Mouse (Mus musculus) embryonic facial prominence, embryonic 13.5 days (tissue): ENCODE data around the gene Iqce. TPM values are rescaled to one million over a fixed set of nuclear protein-coding genes. Genes with fewer than 3 reads are reported as not detected.
A peak's percentile ranks its signal among the peaks of the same experiment; 100 is the strongest.

Source experiments
- ATAC-seq: fragments of 200-750 bp; cut with Nextera tagmentation; 2 replicates; pipeline ENCODE4 v1.8.0; 2017; ENCODE audit warnings: low read depth; ENCODE audit not compliant: insufficient number of reproducible peaks, insufficient read depth, low FRiP score, low TSS enrichment
- H3K27ac ChIP-seq: fragments of 300-500 bp; sonication (generic); 2 replicates; pipeline ENCODE4 v1.5.1; 2015; ENCODE audit warnings: moderate library complexity, mild to moderate bottlenecking, inconsistent platforms
- H3K27me3 ChIP-seq: fragments of 300-500 bp; sonication (generic); 2 replicates; pipeline ENCODE4 v1.6.1; 2015; ENCODE audit warnings: mild to moderate bottlenecking, inconsistent platforms
- H3K36me3 ChIP-seq: fragments of 300-500 bp; sonication (generic); 2 replicates; pipeline ENCODE4 v1.6.1; 2015; ENCODE audit warnings: mild to moderate bottlenecking, inconsistent platforms
- H3K4me1 ChIP-seq: fragments of 300-500 bp; sonication (generic); 2 replicates; pipeline ENCODE4 v1.6.1; 2015; ENCODE audit warnings: inconsistent platforms
- H3K4me2 ChIP-seq: fragments of 300-500 bp; sonication (generic); 2 replicates; pipeline ENCODE4 v1.6.1; 2015; ENCODE audit warnings: moderate library complexity, mild to moderate bottlenecking, inconsistent platforms
- H3K4me3 ChIP-seq: fragments of 300-500 bp; sonication (generic); 2 replicates; pipeline ENCODE4 v1.5.1; 2015; ENCODE audit warnings: mild to moderate bottlenecking, inconsistent platforms
- H3K9ac ChIP-seq: fragments of 300-500 bp; sonication (generic); 2 replicates; pipeline ENCODE4 v1.6.1; 2015; ENCODE audit warnings: mild to moderate bottlenecking, inconsistent platforms
- H3K9me3 ChIP-seq: fragments of 300-500 bp; sonication (generic); 2 replicates; pipeline ENCODE4 v1.6.1; 2016; ENCODE audit warnings: inconsistent platforms
- WGBS: fragments of 180-500 bp; shearing (Covaris S2); methylation state at CpG from one replicate; pipeline ENCODE4 v1.1.7; 2015; ENCODE audit warnings: mixed read lengths; 5-methylcytosine and 5-hydroxymethylcytosine counted together
- polyA plus RNA-seq: library from polyadenylated mRNA; unstranded; fragments of >200 nt; fragmentation: Nextera tagmentation; extraction: Ambion mirVana; gene quantifications from 2 replicates; pipeline ENCODE4 v1.2.1, GENCODE M21; 2015

Iqce gene
- polyA plus RNA-seq, 1 experiment from 2014 or later, result 25.3 TPM

DNA sequence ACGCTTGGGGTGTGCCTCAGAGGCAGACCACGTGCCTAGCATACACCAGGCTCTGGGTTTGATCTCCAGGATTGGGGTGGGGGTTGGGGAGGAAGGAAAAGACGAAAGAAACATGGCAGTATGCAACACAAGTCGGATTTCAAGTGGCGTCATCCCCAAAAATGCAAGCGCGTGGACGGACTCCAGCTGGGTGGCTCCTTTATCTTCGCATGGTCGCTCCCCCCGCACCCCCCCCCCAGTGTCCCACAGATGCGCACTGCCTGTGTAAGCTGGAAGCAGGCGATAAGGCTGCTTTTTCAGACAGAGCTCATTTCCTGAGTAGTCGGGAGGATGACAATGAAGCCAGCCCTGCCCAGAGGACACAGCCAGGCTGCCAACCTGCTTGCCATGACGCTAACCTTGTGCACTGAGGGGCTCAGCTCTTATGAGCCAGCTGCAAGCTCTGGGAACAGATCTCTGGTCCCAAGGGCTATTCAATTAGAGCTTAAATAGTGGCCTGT lies 57.4 kb downstream of the Iqce start:
- Histone ChIP-seq H3K4me3 (peak overlapping the region; percentile 8; the same call in 1 of the 2 replicates), H3K9ac (no peak overlapping the region), H3K4me2 (peak overlapping the region; percentile 16; the same call in 1 of the 2 replicates), H3K9me3 (no peaks in the 10 kb centered on the region), H3K27me3 (no peaks in the 10 kb centered on the region), H3K4me1 (peaks cover 86% of the 10 kb centered on the region), H3K36me3 (peaks cover 40% of the 10 kb centered on the region), H3K27ac (peak overlapping the region; percentile 29; the same call in 1 of the 2 replicates)
- no peak for ATAC-seq
- WGBS, result 76% methylated on average over 15 of the region's 15 CpGs

DNA sequence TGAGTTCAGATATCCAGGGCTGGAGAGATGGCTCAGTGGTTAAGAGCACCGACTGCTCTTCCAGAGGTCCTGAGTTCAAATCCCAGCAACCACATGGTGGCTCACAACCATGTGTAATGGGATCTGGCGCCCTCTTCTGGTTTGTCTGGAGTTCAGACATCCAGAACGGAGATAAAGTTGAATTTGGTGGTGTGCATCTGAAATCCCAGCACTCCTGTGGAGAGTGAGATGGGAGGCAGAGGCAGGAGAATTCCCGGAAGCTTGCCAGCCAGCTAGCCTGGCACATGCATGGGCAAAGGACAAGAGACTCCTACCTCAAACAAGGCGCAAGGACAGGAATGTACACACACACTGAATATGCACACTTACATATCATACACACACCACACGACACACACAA lies 57.9 kb downstream of the Iqce start:
- WGBS, result 84% methylated on average over 6 of the region's 6 CpGs
- H3K27me3 ChIP-seq, result no peaks in the 10 kb centered on the region
- no peak overlapping the region for H3K4me2 ChIP-seq
- no peak overlapping the region for H3K27ac ChIP-seq
- H3K9ac ChIP-seq, result no peak overlapping the region
- no peak overlapping the region for H3K4me3 ChIP-seq
- no peak for ATAC-seq
- H3K36me3 ChIP-seq, result peaks cover 44% of the 10 kb centered on the region
- H3K9me3 ChIP-seq, result no peaks in the 10 kb centered on the region
- H3K4me1 ChIP-seq, result peaks cover 86% of the 10 kb centered on the region

DNA sequence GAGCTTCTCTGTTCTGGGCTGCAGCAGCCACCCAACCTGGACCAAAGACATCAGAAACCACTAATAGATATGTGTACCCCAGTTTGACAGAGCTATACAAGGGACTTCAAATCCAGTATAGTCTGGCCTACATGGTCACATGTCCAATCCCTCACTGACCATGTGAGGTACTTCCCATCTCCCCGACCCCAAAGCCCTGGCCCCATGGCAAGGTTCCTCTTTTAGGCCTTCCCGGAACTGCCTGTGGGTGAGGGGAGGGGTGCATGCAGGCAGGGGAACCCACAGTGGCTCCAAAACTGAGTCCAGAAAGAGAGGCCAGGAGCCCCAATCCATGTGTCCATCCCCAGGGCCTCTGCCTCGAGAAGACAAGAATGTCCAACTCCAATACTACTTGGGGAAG lies 60.1 kb downstream of the Iqce start:
- peak overlapping the region; percentile 93 for H3K27ac ChIP-seq
- ATAC-seq, result no peak
- H3K4me1 ChIP-seq, result peaks cover 76% of the 10 kb centered on the region
- 0 out of 2 replicates have a peak overlapping the region, but pooled peaks have one; percentile 19 for H3K4me3 ChIP-seq
- peaks cover 65% of the 10 kb centered on the region for H3K36me3 ChIP-seq
- no peaks in the 10 kb centered on the region for H3K9me3 ChIP-seq
- peak overlapping the region; percentile 51 for H3K4me2 ChIP-seq
- WGBS, result 38% methylated on average over 3 of the region's 3 CpGs
- H3K9ac ChIP-seq, result no peak overlapping the region
- H3K27me3 ChIP-seq, result no peaks in the 10 kb centered on the region

DNA sequence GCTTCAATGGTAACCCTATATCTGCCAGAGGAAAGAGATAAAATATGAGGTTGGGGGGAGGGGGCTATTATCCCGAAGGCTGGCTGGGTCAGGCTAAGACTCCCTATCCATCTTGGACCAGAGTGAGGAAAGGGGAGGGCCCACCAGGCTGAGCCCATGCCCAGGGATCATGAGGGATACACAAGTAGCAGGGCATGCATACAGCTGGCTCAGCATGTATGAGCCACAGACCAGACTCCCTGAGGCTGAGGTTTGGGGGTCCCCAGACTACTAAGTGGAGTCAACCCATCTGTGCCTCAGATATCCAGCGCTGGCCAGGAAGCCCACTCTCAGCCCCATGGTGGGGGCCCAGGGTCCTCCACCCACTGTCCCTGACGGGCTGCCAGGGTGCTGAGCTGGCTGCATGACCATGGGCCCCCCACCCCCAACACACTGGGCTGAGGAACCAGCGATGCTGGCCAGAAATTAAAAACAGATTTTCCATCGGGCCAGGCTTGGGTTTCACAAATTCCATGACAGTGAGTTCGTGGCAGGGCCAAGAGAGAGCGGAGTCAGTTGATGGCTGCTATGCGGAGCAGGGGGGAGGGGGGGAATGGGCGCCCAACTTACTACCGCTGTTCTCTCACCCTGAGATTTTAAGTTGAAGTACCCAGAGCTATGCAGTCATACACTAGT lies 60.8 kb downstream of the Iqce start:
- Histone ChIP-seq H3K9me3 (no peaks in the 10 kb centered on the region), H3K4me2 (peak overlapping the region; percentile 51), H3K9ac (peak overlapping the region; percentile 57; the same call in 1 of the 2 replicates), H3K27me3 (no peaks in the 10 kb centered on the region), H3K4me3 (0 out of 2 replicates have a peak overlapping the region, but pooled peaks have one; percentile 19), H3K36me3 (peaks cover 70% of the 10 kb centered on the region), H3K27ac (peak overlapping the region; percentile 93), H3K4me1 (peaks cover 69% of the 10 kb centered on the region)
- 21% methylated on average over 10 of the region's 10 CpGs for WGBS
- peak; percentile 83 for ATAC-seq

DNA sequence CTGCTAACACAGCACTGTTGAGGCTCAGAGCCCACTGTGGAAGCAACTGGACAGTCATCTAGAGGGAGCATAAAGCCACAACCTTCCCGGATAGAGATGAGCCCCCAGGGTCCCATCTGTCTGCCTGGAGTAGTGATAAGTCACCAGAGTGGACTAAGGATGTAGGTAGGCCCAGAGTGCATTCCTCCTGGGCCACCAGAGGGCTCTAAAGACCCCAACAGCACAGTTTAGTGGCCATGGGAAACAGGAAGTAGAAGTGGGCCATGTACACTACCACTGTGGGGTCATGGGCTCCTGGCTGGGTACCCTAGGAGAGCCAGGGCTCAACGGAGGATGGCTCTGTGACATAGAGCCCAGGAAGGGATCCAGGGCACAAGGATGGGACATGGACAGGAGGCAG lies 61.4 kb downstream of the Iqce start:
- Histone ChIP-seq H3K4me3 (0 out of 2 replicates have a peak overlapping the region, but pooled peaks have one; percentile 2), H3K9me3 (no peaks in the 10 kb centered on the region), H3K27me3 (no peaks in the 10 kb centered on the region), H3K4me1 (peaks cover 63% of the 10 kb centered on the region), H3K9ac (peak overlapping the region; percentile 57), H3K36me3 (peaks cover 70% of the 10 kb centered on the region), H3K4me2 (peak overlapping the region; percentile 51), H3K27ac (peak overlapping the region; percentile 93)
- peak; percentile 3; the same call in 1 of the 2 replicates for ATAC-seq
- 73% methylated on average over 2 of the region's 2 CpGs for WGBS

DNA sequence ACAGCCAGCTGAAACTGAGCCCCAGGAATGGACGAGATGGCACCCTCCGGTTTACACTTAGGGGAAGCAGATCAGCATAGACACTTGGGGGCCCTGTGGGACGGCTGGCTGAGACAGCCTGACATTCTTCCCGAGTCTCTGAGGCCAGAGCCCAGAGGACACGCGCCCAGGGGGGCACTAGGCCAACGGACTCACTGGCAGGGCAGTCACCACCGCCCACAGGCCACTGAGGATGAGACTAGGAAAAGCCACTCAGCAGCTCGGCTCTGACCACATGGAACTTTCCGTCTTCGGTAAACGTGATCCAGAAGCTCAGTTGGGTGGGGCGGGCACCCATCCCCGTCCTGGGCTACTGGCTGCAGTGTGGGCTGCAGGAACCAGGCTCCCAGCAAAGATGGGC lies 62.3 kb downstream of the Iqce start:
- Histone ChIP-seq H3K27me3 (no peaks in the 10 kb centered on the region), H3K4me1 (peaks cover 54% of the 10 kb centered on the region), H3K9ac (0 out of 2 replicates have a peak overlapping the region, but pooled peaks have one; percentile 40), H3K9me3 (no peaks in the 10 kb centered on the region), H3K27ac (peak overlapping the region; percentile 63), H3K4me3 (no peak overlapping the region), H3K36me3 (peaks cover 70% of the 10 kb centered on the region), H3K4me2 (no peak overlapping the region)
- ATAC-seq, result no peak
- 76% methylated on average over 14 of the region's 14 CpGs for WGBS

DNA sequence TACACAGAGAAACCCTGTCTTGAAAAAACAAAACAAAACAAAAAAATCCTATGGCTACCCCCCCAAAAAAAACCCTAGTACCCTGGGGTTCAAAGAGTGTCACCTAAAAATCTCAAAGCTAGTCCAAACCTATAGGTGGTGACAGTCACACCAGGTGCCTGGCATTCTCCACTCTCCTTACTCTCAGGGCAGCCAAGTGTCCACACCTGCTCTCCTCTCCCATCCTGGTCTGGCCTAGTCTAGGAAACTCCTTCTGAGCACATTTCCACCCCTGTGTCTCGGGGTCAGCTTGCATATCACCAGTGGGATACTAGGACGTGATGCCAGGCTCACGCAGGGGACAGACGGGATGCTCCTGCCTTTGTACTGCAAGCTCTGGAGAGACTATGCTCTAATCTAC lies 62.9 kb downstream of the Iqce start:
- Histone ChIP-seq H3K27ac (peak overlapping the region; percentile 63; the same call in 1 of the 2 replicates), H3K4me2 (no peak overlapping the region), H3K36me3 (peaks cover 70% of the 10 kb centered on the region), H3K9me3 (no peaks in the 10 kb centered on the region), H3K9ac (no peak overlapping the region), H3K4me3 (no peak overlapping the region), H3K27me3 (no peaks in the 10 kb centered on the region), H3K4me1 (peaks cover 50% of the 10 kb centered on the region)
- WGBS, result 85% methylated on average over 4 of the region's 4 CpGs
- ATAC-seq, result no peak

DNA sequence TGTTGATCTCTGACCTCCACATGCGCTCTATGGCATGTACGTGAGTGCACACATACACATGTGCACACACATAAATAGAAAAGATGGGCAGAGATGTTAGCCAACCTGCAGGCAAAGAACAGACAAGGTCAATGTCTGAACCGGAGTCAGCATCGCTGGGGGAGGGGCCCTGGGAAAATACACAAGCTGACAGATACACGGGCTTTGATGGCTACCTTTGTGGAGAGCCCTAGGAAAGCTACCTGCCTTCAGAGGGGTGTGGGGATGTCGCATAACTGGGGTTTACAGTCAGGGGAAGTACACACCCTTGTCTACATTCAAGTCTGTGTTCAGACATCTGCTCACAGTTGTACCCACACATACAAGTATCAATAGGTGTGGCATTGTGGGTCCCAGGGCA lies 63.7 kb downstream of the Iqce start:
- Histone ChIP-seq H3K4me2 (no peak overlapping the region), H3K27ac (no peak overlapping the region), H3K9ac (no peak overlapping the region), H3K9me3 (no peaks in the 10 kb centered on the region), H3K36me3 (peaks cover 70% of the 10 kb centered on the region), H3K27me3 (no peaks in the 10 kb centered on the region), H3K4me3 (no peak overlapping the region), H3K4me1 (peaks cover 42% of the 10 kb centered on the region)
- 91% methylated on average over 6 of the region's 6 CpGs for WGBS
- no peak for ATAC-seq

DNA sequence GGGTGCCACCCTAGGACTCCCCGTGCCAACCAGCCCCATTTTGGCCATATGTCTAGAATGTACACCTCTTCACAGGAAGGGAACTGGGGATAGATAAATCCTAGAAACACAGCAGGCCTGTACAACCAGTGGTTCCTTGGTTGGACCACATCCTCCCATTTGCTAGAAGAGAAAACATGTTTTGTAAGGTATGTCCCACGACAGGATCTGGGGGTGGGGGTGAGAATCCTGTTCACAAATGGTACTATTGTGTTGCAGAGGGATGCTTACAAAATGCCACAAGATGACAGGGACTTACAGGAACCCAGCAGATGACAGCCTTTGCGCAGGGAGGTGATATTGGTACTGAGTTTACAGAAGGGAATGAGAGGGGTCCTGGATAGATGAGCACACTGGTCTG lies 64.2 kb downstream of the Iqce start:
- H3K36me3 ChIP-seq, result peaks cover 74% of the 10 kb centered on the region
- 84% methylated on average over 3 of the region's 3 CpGs for WGBS
- no peak overlapping the region for H3K4me2 ChIP-seq
- H3K27me3 ChIP-seq, result no peaks in the 10 kb centered on the region
- ATAC-seq, result no peak
- H3K27ac ChIP-seq, result no peak overlapping the region
- peaks cover 37% of the 10 kb centered on the region for H3K4me1 ChIP-seq
- no peak overlapping the region for H3K4me3 ChIP-seq
- no peaks in the 10 kb centered on the region for H3K9me3 ChIP-seq
- no peak overlapping the region for H3K9ac ChIP-seq

DNA sequence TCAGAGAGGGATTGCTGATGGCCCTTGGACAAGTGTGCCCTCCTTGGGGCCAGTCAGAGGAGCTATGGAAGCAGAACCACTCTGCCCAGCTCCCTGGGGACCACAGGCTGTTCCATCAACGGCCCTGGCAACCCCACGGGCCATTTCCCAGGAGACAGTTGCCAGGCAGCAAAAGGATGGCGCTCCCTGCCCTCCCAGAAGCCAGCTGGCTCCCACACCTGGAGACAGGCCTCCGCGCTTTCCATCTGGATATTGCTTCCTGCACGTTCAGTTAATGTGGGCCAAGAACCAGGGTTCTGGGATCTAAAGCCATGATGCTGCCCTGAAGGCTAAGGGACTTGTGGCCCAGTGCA lies 65.1 kb downstream of the Iqce start:
- no peak overlapping the region; the same call in 1 of the 2 replicates for H3K27ac ChIP-seq
- no peak overlapping the region for H3K9ac ChIP-seq
- ATAC-seq, result no peak

DNA sequence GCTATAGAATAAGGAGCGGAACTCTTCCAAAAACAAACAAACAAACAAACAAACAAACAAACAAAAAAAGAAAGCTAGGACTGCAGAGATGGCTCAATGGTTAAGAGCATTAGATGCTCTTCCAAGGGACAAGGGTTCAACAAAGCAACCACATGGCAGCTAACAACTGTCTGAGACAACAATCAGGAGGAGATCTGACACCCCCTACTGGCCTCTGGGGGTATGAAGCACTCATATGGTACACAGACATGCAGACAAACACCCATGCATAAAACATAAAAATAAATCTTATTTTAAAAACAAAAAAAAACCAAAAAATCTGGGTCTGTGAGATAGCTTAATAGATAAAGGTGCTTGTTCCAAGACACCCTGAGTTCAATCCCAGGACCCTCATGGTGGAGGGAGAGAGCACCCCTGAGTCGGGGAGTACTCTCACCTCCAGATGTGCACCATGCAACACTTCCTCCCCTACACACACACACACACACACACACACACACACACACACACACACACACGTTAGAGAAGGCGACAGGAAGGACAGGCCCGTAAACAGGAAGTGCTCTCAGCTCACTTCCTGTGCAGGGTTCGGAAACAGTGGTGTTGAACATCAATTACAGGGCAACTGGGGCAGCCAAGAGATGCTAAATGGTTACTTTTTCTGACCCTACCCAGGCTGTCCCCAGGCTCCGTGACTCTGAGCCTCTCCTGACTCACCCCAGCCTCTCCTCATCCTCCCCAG lies 65.7 kb downstream of the Iqce start:
- H3K4me2 ChIP-seq, result no peak overlapping the region
- WGBS, result 97% methylated on average over 6 of the region's 7 CpGs

More for the DNA sequence above, 65.1 kb downstream of the Iqce start:
- Histone ChIP-seq H3K36me3 (peaks cover 83% of the 10 kb centered on the region), H3K4me1 (peaks cover 27% of the 10 kb centered on the region), H3K4me2 (no peak overlapping the region), H3K27me3 (no peaks in the 10 kb centered on the region), H3K4me3 (no peak overlapping the region), H3K9me3 (no peaks in the 10 kb centered on the region)
- 88% methylated on average over 6 of the region's 6 CpGs for WGBS

More for the DNA sequence above, 65.7 kb downstream of the Iqce start:
- Histone ChIP-seq H3K36me3 (peaks cover 89% of the 10 kb centered on the region), H3K27ac (no peak overlapping the region; the same call in 1 of the 2 replicates), H3K9ac (no peak overlapping the region), H3K4me1 (peaks cover 22% of the 10 kb centered on the region), H3K9me3 (no peaks in the 10 kb centered on the region), H3K4me3 (no peak overlapping the region), H3K27me3 (no peaks in the 10 kb centered on the region)
- no peak for ATAC-seq
